Mouse (Mus musculus) adrenal gland (tissue): ENCODE data around the gene Tmem191c.

Source experiments
- intact Hi-C: fragments of 180-260 bp; cut with DNase I; formaldehyde crosslinking; loops from one replicate; pipeline ENCODE4 v1.15.1; 2025

The Tmem191c gene

GRCm38 (mm10) chr16:17329848-17330570, 54.1 kb downstream of the Tmem191c start:
- intact Hi-C loops, result no loop called here

- intact Hi-C loops, result no loop called here
Measured at GRCm38 (mm10) chr16:17331116-17331515, 55.2 kb downstream of the Tmem191c start, which contains the start of gene Serpind1. Gene Serpind1 (plus strand): TSS chr16:17331371.

- intact Hi-C loops, result no loop called here
Measured at GRCm38 (mm10) chr16:17331855-17332254, 56.0 kb downstream of the Tmem191c start.
